Mouse (Mus musculus) retina, adult 2 months (tissue): ENCODE data around the gene Ticam1.

ENCODE experiments used
- DNase-seq: peaks from one replicate; pipeline ENCODE4 v3.0.0-alpha.2; 2012; ENCODE audit warnings: low read depth, low spot score

Ticam1 gene

DNA sequence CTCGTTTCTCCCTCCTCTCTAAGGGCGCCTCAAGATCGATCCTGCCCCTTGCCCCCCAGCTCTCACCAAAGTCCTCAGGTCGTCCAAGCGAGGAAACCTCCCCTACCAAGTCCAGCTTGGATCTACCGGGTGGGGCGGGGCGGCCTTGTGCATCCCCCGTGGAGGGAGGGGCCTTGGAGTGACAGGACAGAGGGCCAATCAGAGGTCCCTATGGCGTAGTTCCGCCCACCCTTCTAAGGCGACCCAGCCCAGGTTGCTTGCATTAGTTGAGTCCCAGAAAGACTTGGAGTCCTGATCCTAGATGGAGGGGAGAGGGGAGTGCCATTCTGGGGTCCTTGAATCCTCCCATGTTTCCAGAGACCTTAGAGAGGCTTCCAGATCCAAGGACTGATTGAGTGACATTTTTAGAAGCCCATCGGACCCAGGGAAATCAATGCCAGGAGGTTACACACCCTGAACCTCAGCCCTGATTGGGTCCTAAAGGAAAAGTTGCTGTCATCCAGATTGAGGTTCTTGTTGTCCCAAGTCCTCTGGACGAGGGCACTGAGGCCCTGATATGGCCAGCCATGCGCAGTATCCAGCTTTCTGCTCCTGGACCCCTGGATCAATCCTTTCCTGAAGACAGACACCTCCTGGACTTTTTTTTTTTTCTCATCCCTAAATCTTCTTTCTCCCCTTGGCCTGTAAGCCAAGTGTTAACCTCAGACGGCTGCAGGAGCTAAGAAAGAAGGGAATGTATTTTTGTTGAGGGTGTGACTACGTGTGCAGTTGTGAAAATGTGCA, 14.0 kb upstream of the Ticam1 start:
- DNase-seq, result no peak

GRCm38 (mm10) chr17:56289371-56290331, 13.1 kb upstream of the Ticam1 start:
- DNase-seq, result no peak

GRCm38 (mm10) chr17:56288866-56289265, 12.3 kb upstream of the Ticam1 start:
- no peak for DNase-seq

DNA sequence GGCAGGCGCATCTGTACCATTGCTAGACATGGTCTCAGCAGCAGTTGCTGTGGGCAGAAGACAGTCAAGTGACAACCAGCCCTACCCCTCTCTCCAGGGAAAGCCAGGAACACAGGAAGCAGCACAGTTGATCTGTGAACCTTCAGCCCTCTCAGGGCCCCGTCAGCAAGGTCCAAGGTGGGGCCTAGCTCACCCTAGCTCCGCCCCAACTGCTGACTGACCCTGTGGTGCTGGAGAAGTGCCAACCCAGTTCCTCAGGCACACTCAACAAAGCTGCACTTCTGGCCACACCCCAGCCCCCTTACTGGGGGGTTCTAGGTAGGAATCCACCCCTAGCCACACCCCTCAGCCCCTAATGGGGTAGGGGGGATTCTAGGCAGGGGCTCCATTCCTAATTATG, 11.2 kb upstream of the Ticam1 start:
- no peak for DNase-seq

DNA sequence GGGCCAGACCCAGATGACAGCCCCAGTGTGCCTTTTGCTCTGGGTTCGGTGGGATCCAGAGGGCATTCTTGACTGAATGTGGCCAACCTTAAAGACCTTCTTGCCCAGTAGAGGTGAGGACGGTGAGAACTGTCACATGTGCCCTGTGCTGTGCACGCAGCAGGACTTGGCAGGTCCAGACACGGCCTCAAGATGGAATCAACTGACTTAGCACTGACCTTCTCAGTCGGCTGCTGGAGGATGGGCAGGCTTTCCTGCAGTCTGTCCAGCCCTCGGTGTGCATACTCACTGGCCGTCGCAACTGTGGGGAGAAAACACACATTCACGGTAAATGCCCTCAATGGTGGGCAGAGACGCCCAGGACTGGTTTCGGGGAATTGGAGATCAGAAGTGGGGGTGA, 9.4 kb upstream of the Ticam1 start:
- no peak for DNase-seq

DNA sequence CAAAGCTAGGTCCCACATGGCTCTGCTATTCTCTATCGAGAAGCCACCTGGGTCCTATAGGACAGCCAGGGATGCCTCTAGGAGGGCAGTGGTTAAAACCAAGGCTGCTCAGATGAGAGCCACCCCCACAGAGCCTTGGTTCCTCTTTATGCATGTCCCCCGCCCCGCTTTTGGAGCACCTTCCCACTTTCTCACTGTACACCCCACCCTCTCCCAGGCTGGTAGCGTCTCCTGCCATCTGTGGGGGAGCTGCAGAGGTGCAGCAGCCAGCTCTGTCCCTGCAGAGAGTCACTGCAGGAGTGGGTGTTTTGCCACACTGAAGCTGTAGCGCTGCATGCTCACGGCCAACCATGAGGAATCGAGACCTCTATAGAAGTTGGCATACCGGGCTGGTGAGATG, 6.7 kb upstream of the Ticam1 start:
- no peak for DNase-seq

GRCm38 (mm10) chr17:56282802-56283201, 6.2 kb upstream of the Ticam1 start:
- DNase-seq, result no peak

DNA sequence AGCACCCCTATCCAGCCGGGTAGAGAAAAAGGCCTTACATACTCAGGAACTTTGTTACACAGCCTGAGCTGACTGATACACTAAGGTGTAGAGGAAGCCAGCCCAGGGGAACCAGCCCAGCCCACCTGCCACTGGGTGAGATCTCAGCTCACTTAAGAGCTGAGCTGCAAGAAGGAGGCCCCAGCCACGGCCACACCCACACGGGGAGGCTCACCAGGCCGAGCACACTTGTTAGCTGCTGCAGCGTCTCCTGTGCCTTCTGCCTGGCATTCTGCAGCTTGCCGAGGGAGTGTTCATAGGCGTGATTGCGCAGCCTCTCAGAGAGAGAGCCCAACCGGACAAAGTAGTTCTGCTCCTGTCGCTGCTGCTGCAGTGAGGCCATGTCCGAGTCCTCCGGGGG, 4.6 kb upstream of the Ticam1 start:
- DNase-seq, result no peak

- DNase-seq, result no peak
Measured at GRCm38 (mm10) chr17:56279481-56280155, 3.0 kb upstream of the Ticam1 start.

DNA sequence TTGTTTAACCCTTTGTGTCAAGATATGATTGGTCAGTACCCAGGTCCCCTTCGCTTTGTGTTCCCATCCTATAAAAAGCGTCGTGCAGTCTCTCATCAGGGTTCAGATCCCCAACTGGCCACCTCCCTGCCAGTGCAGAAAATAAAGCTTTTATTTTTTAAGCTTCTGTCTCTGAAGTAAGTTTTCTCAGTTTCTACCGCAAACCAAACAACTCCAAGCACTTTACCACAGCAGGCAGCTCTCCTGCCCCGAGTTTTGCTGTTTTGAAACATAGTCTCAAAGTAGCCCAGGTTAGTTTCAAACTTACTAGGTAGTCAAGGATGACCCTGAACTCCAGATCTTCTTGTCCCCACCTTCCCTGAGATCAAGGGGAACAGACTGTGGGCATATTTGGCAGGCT, 1.8 kb upstream of the Ticam1 start:
- DNase-seq, result no peak

- DNase-seq, result no peak
Measured at GRCm38 (mm10) chr17:56277567-56277893, 944 bp upstream of the Ticam1 start.

GRCm38 (mm10) chr17:56275842-56276480, 625 bp downstream of the Ticam1 start:
- no peak for DNase-seq

GRCm38 (mm10) chr17:56273986-56274385, 2.6 kb downstream of the Ticam1 start:
- DNase-seq, result no peak

- DNase-seq, result no peak
Measured at GRCm38 (mm10) chr17:56273482-56273881, 3.1 kb downstream of the Ticam1 start.

DNA sequence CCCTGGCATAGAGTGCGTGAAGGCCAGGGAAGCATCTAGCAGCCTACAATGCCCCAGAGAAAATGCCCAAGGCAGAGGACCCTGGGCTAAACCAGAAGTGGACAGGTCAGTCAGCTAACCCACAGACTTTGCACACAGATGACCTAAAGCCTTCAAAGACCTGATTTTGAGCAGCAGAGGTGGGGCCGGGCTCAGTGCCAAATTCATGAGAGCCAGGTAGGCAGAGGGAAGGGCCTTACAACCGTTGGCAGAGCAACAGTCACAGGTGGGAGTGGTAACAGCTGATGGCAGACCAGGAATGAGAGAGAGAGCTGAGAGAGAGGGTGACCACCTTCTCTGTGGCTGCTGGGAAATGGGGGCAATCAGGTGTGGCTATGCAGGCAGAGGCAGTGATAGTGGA, 3.9 kb downstream of the Ticam1 start:
- DNase-seq, result no peak

GRCm38 (mm10) chr17:56271609-56272253, 4.9 kb downstream of the Ticam1 start:
- DNase-seq, result no peak

GRCm38 (mm10) chr17:56269741-56270140, 6.8 kb downstream of the Ticam1 start:
- DNase-seq, result no peak

GRCm38 (mm10) chr17:56269153-56269630, 7.4 kb downstream of the Ticam1 start:
- DNase-seq, result no peak

GRCm38 (mm10) chr17:56266271-56266670, 10.3 kb downstream of the Ticam1 start:
- no peak for DNase-seq

DNA sequence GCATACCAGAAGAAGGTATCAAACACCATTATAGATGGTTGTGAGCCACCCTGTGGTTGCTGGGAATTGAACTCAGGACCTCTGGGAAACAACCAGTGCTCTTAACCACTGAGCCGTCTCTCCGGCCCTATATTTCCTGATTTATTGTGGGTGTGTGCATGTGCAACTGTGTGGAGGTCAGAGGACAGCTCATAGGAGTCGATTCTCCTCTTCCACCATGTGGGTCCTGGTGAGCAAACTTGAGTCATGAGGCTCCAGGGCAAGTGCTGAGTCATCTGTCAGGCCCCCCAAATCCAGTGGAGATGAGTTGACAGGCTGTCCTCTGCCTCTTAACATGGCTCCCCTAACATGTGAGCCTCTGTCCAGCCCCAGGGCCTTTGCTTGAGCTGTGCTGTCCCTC, 10.7 kb downstream of the Ticam1 start:
- DNase-seq, result no peak

GRCm38 (mm10) chr17:56265011-56265410, 11.6 kb downstream of the Ticam1 start:
- no peak for DNase-seq
